Mouse (Mus musculus): ENCODE measurements around the gene Gm45808. TPM values are rescaled to one million over a fixed set of nuclear protein-coding genes. Genes with fewer than 3 reads are reported as not detected.
"Not testable (repeated sequence)": the region's sequence is repeated elsewhere in the genome, so short reads cannot be mapped to it uniquely, and the experiment has no call there.

Gene Gm45808
- not detected in 3 replicates for total RNA-seq (2017)

GRCm38 (mm10) chr7:45486761-45487415 lies at the start of gene Gm45808:
Gm45808 (minus strand) TSS chr7:45486811.
- ATAC-seq (replicated peaks; ENCODE audit: insufficient number of reproducible peaks, low FRiP score, low TSS enrichment, poor library complexity, severe bottlenecking) = no peak

- no peak for ATAC-seq (replicated peaks; ENCODE audit: insufficient number of reproducible peaks, low FRiP score, low TSS enrichment, poor library complexity, severe bottlenecking)
These were observed 49.1 kb upstream of the Gm45808 start for GRCm38 (mm10) chr7:45535676-45536075.

DNA sequence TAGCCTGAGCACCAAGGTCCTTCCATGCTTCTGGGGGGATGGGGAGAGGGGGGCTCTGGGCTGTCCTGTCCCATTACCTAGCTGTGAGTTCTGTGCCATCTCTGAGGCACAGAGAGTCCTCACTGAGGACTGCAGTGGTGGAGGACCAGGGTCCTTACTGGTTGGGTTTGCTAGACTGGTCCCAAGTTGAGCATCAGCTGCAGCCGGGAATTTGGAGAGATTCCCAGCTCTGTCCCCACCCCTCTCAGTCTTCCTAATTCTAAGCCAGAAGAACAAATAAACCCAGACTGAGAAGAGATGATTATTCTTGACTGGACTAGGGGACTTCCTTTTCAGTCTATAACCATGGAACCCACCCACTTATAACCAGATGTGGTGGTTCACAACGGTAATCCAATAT lies 44.0 kb upstream of the Gm45808 start:
- no peak for ATAC-seq (replicated peaks; ENCODE audit: insufficient number of reproducible peaks, low FRiP score, low TSS enrichment, poor library complexity, severe bottlenecking)

- no peak for ATAC-seq (replicated peaks; ENCODE audit: insufficient number of reproducible peaks, low FRiP score, low TSS enrichment, poor library complexity, severe bottlenecking)
These were observed 42.9 kb upstream of the Gm45808 start for GRCm38 (mm10) chr7:45529461-45529860.

DNA sequence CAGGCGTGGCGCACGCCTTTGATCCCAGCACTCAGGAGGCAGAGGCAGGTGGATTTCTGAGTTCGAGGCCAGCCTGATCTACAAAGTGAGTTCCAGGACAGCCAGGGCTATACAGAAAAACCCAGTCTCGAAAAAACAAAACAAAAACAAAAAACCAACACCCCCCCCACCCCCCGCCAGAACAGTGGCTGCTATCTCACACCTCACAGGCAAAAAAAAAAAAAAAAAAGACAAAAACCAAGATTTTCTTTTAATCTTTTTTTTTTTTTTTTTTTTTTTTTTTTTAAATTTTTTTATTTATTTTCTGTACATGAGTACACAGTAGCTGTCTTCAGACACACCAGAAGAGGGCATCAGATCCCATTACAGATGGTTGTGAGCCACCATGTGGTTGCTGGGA lies 40.6 kb upstream of the Gm45808 start:
- ATAC-seq (replicated peaks; ENCODE audit: insufficient number of reproducible peaks, low FRiP score, low TSS enrichment, poor library complexity, severe bottlenecking) = not testable (repeated sequence)

GRCm38 (mm10) chr7:45526474-45527120 lies 40.0 kb upstream of the Gm45808 start:
- no peak for ATAC-seq (replicated peaks; ENCODE audit: insufficient number of reproducible peaks, low FRiP score, low TSS enrichment, poor library complexity, severe bottlenecking)

GRCm38 (mm10) chr7:45525809-45526473 lies 39.3 kb upstream of the Gm45808 start, which contains the start of the genes Ppp1r15a and Plekha4:
Ppp1r15a (minus strand) TSS chr7:45526268.
Plekha4 (plus strand) TSS chr7:45526330.
- ATAC-seq (replicated peaks; ENCODE audit: insufficient number of reproducible peaks, low FRiP score, low TSS enrichment, poor library complexity, severe bottlenecking) = peak; percentile 93

- ATAC-seq (replicated peaks; ENCODE audit: insufficient number of reproducible peaks, low FRiP score, low TSS enrichment, poor library complexity, severe bottlenecking) = no peak
These were observed 38.4 kb upstream of the Gm45808 start for GRCm38 (mm10) chr7:45524841-45525621.

DNA sequence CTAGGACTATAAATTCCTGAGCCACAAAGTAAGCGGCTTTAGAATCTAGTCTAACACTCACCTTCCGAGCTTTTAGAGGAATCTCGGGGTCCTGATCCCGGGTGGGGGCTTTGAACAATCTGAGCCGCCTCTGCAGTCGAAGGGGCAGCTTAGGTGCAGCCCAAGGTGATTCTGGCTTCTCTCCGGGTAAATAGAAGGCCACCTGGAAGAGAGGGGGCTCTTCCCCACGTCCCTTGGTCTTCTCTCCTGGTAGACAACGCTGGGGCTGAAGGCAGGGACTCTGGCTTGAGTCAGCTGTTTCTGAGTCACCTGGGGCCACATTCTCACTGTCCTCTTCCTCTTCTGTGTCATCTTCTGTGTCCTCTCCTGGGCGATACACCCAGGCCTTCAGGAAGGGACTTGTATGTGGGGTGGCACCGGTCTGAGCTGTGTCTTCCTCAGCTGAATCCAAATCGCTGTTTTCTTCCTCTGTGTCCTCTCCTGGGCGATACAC lies 37.1 kb upstream of the Gm45808 start:
- ATAC-seq (replicated peaks; ENCODE audit: insufficient number of reproducible peaks, low FRiP score, low TSS enrichment, poor library complexity, severe bottlenecking) = no peak

GRCm38 (mm10) chr7:45522957-45523676 lies 36.5 kb upstream of the Gm45808 start:
- ATAC-seq (replicated peaks; ENCODE audit: insufficient number of reproducible peaks, low FRiP score, low TSS enrichment, poor library complexity, severe bottlenecking) = no peak

DNA sequence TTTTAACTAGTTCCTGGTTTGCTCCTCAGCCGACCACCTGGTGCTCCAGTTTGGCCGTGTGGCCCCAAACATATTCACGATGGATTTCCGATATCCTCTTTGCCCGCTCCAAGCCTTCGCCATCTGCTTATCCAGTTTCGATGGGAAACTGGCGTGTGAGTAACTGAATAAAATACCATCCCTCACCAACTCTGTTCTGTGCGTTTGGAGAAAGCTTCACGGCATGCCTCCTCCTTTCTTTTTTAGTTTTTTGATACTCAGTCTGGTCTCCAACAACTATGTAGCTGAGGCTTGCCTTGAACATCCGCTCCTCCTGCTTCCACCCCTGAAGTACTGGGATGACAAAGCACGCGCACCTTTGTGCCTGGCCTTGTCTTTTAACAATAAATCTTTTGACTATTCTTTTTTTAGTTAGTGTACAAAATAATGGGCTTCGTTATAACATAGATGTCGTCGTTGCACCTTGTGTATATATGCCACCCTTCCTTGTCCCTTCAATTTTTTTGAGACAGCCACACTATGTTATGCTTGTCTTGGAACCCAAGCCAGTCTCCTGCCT lies 35.7 kb upstream of the Gm45808 start:
- ATAC-seq (replicated peaks; ENCODE audit: insufficient number of reproducible peaks, low FRiP score, low TSS enrichment, poor library complexity, severe bottlenecking) = no peak

- peak; percentile 75 for ATAC-seq (replicated peaks; ENCODE audit: insufficient number of reproducible peaks, low FRiP score, low TSS enrichment, poor library complexity, severe bottlenecking)
These were observed 35.1 kb upstream of the Gm45808 start for GRCm38 (mm10) chr7:45521728-45522184.

GRCm38 (mm10) chr7:45520605-45521004 lies 34.0 kb upstream of the Gm45808 start:
- no peak for ATAC-seq (replicated peaks; ENCODE audit: insufficient number of reproducible peaks, low FRiP score, low TSS enrichment, poor library complexity, severe bottlenecking)

DNA sequence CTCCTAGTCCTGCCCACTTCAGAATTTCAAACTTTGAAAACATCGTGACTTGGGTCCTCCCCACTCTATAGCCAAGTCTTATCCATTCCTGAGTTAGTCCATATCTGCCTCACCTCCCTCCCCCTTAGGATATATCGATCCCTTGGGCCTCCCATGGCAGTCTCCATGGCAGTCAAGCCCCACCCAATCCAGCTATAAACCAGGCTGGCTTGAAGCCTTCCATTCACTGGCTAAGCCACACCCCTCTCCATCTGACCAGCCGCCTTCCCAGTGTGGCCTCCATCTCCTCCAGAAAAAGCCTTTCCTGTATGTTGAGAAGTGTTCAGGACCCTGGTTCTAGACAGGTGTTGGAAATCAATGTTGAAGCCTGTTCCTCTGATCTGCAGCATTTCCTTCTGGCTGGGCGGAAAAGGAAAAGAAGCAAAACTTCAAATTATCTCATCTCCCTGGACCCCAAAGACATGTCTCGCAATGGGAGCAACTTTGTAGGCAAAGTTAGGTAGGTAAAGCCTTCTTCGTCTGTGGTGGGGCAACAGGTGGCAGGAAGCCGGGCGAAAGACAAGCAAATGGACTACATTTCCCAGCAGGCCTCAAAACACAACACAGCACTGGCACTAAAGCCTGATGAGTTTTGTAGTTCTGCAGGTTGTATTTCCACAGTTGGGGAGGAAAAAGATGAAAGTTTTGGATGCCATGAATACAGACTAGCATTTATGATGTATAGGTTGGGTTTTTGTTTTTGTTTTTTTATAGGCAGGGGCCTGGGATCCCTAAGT lies 32.9 kb upstream of the Gm45808 start:
- no peak for ATAC-seq (replicated peaks; ENCODE audit: insufficient number of reproducible peaks, low FRiP score, low TSS enrichment, poor library complexity, severe bottlenecking)

DNA sequence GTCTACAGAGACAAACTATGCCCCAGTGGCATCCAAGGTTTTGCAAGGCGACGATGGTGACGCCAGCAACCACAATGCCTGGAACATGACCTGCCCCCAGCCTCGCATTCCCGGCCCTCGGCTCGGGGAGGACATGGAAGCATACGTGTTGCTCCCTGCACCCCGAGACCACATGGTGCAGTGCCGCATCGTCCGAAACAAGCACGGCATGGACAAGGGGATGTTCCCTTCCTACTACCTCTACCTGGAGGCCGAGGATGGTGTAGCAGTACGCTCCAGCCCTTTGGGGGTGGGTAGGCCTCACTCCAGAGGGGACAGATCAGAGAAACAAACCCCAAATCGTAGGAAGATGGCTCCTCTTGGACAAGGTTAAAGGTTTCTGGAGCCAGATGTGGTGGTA lies 32.0 kb upstream of the Gm45808 start:
- ATAC-seq (replicated peaks; ENCODE audit: insufficient number of reproducible peaks, low FRiP score, low TSS enrichment, poor library complexity, severe bottlenecking) = no peak

DNA sequence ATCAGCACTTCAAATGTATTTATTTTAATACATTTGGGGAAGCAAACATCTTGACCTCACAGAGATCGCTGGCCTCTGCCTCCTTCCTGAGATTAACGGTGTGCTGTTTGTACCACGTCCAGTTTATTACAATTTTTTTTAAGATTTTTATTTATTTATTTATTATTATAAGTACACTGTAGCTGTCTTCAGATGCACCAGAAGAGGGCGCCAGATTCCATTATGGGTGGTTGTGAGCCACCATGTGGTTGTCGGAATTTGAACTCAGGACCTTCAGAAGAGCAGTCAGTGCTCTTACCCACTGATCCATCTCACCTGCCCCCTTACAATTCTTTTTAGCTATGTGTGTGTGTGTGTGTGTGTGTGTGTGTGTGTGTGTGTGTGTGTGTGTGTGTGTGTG lies 30.2 kb upstream of the Gm45808 start:
- ATAC-seq (replicated peaks; ENCODE audit: insufficient number of reproducible peaks, low FRiP score, low TSS enrichment, poor library complexity, severe bottlenecking) = not testable (repeated sequence)

GRCm38 (mm10) chr7:45515436-45515835 lies 28.8 kb upstream of the Gm45808 start:
- ATAC-seq (replicated peaks; ENCODE audit: insufficient number of reproducible peaks, low FRiP score, low TSS enrichment, poor library complexity, severe bottlenecking) = no peak

Data from monocyte, adult 5-6 weeks (primary cell).